Mouse (Mus musculus): ENCODE results near the gene Sik1. TPM values are rescaled to one million over a fixed set of nuclear protein-coding genes. Genes with fewer than 3 reads are reported as not detected.

Sik1 gene
- polyA plus RNA-seq, 2 experiments: 19.9 to 26.9 TPM

DNA sequence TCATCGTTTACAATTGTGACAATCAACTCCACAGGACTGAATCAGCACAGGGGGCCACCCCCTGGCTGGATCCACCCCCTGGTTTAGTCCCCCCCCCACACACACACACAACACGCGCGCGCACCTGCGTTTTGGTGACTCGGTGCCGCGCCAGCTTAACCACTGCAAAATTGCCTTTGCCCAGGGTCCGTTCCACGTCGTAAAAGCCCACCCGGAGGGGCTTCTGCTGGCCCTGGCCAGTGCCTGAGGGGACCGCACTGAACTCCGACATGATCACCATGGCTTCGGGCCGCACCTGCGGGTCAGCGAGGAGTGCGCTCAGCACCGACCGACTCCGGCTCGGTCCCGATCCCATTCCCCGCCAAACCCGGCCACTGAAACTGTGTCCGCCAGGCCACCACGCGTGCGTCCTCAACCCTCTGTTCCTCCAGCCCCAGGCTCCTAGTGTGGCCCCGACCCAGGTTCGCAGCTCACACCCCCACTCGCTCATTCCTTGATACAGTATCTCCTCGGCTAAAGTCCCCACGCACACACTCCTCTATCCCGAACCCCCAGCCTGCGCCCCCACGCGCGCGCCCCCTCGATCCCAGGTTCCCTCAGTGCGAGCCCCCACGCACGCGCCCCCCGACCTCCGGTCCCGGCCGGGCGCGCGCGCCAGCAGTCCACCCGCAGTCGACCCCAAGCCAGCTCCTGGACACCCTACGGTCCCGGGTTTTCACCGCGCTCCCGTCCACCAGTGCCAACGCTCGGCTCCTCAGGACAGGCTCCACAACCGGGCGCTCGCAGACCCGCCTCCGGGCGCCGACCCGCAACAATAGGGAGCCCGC is 621 bp downstream of the Sik1 start:
- Histone ChIP-seq H3K27me3 (ENCODE audit: control insufficient read depth, insufficient read depth, low read length) (no peaks in the 10 kb centered on the region), H3K4me3 (replicated peaks; ENCODE audit: low read length) (peak overlapping the region; percentile 91), H3K4me2 (replicated peaks; ENCODE audit: low read depth, low read length, severe bottlenecking) (peak overlapping the region; percentile 88), H3K9me3 (ENCODE audit: control insufficient read depth, low read length) (no peaks in the 10 kb centered on the region), H3K27ac (replicated peaks; ENCODE audit: low read depth, low read length) (peak overlapping the region; percentile 55), H3K9ac (ENCODE audit: low read depth, low read length, severe bottlenecking) (peak overlapping the region; percentile 81), H3K36me3 (ENCODE audit: control insufficient read depth, insufficient read depth, low read length) (peaks cover 16% of the 10 kb centered on the region), H3K4me1 (ENCODE audit: control insufficient read depth, insufficient read depth, low read length) (peaks cover 22% of the 10 kb centered on the region)
- WGBS: under 1% methylated on average over 54 of the region's 73 CpGs
- TF ChIP-seq POLR2A (IDR thresholded peaks at IDR 0.05; ENCODE audit: borderline replicate concordance, extremely low read depth, insufficient read depth, insufficient read length): no peak
- DNase-seq (ENCODE audit: low spot score): peak; percentile 41
- peak; percentile 28; the same call in 1 of the 2 replicates for ATAC-seq (ENCODE audit: low FRiP score, low read depth)

DNA sequence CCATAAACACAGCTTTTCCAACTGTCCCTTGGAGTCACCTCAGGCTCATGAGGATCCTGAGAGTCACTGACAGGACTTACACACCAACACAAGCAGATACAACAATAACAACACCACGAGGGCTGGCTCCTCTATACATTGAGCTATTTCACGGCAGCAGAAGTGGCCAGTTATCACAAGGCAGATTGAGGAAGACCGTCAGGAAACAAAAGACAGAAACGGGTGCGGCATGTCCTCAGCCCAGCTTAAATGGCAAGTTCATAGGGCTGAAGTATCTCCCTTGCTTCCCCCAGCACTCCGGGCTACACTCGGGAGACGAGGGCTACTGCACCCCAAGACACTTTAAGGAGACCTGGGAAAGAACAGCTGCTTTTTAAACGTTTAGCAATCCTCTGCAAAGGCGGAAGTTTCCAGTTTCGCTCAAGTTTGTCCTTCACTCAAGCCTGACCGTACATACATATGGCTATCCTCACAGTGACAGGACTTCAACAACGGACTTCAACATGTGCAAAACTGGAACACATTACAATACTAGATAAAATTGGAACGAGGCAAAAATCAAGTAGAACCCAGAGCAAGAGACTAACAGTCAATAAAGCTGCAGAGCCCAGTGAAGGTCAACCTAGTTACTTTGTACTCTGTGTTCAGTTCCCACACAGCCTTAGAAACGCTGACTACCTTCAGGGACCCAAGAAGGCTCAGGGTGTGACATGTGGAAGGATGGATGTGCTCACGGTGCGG is 2.0 kb downstream of the Sik1 start:
- H3K9ac ChIP-seq (ENCODE audit: low read depth, low read length, severe bottlenecking): peak overlapping the region; percentile 36
- WGBS: 66% methylated on average over 17 of the region's 17 CpGs
- H3K27me3 ChIP-seq (ENCODE audit: control insufficient read depth, insufficient read depth, low read length): no peaks in the 10 kb centered on the region
- peak overlapping the region; percentile 22 for H3K4me3 ChIP-seq (replicated peaks; ENCODE audit: low read length)
- H3K9me3 ChIP-seq (ENCODE audit: control insufficient read depth, low read length): no peaks in the 10 kb centered on the region
- no peak overlapping the region for H3K27ac ChIP-seq (replicated peaks; ENCODE audit: low read depth, low read length)
- H3K4me1 ChIP-seq (ENCODE audit: control insufficient read depth, insufficient read depth, low read length): peaks cover 22% of the 10 kb centered on the region
- ATAC-seq (ENCODE audit: low FRiP score, low read depth) (no peak), DNase-seq (ENCODE audit: low spot score) (no peak)
- peak overlapping the region; percentile 88 for H3K4me2 ChIP-seq (replicated peaks; ENCODE audit: low read depth, low read length, severe bottlenecking)
- H3K36me3 ChIP-seq (ENCODE audit: control insufficient read depth, insufficient read depth, low read length): peaks cover 30% of the 10 kb centered on the region
- no peak for TF ChIP-seq POLR2A (IDR thresholded peaks at IDR 0.05; ENCODE audit: borderline replicate concordance, extremely low read depth, insufficient read depth, insufficient read length)

- no peak for TF ChIP-seq POLR2A (IDR thresholded peaks at IDR 0.05; ENCODE audit: borderline replicate concordance, extremely low read depth, insufficient read depth, insufficient read length)
- ATAC-seq (ENCODE audit: low FRiP score, low read depth): no peak
- H3K27ac ChIP-seq (replicated peaks; ENCODE audit: low read depth, low read length): no peak overlapping the region
- no peaks in the 10 kb centered on the region for H3K9me3 ChIP-seq (ENCODE audit: control insufficient read depth, low read length)
- peak overlapping the region; percentile 36; the same call in 1 of the 2 replicates for H3K9ac ChIP-seq (ENCODE audit: low read depth, low read length, severe bottlenecking)
- peak overlapping the region; percentile 22 for H3K4me3 ChIP-seq (replicated peaks; ENCODE audit: low read length)
- H3K4me2 ChIP-seq (replicated peaks; ENCODE audit: low read depth, low read length, severe bottlenecking): peak overlapping the region; percentile 88
- peaks cover 22% of the 10 kb centered on the region for H3K4me1 ChIP-seq (ENCODE audit: control insufficient read depth, insufficient read depth, low read length)
- peaks cover 37% of the 10 kb centered on the region for H3K36me3 ChIP-seq (ENCODE audit: control insufficient read depth, insufficient read depth, low read length)
- H3K27me3 ChIP-seq (ENCODE audit: control insufficient read depth, insufficient read depth, low read length): no peaks in the 10 kb centered on the region
- no peak for DNase-seq (ENCODE audit: low spot score)
- WGBS: 66% methylated on average over 12 of the region's 12 CpGs
Observed at GRCm38 (mm10) chr17:31852782-31853447, 2.7 kb downstream of the Sik1 start.

DNA sequence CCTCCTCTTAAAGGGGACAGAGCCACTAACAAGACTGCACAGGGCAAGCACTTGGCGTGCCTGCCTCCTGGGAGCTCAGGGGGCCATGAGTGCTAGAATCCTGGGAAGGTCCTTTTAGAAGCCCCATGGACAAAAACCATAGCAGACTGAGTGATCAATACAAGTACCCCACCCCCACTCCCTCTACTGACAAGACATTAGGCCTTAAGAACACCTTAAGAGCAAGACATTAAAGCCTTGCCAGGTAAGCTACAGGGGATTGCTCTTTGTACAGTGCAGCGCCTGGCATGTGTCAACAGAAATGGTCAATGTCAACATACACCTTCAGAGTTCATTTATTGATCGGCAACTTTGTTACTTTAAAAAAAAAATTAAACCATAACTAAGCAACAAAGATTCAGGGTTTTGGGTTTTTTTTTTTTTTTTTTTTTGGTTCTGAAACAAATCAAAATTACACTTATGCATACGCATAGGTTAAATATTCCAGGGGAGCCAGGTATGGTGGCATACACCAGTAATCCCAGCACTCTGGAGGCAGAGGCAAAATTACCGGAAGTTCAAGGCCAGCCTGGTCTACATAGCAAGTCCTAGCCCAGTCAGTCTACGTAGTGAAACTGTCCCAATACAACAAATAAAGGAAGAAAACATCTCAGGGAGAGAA is 3.7 kb downstream of the Sik1 start:
- Histone ChIP-seq H3K4me3 (replicated peaks; ENCODE audit: low read length) (no peak overlapping the region), H3K9ac (ENCODE audit: low read depth, low read length, severe bottlenecking) (no peak overlapping the region), H3K9me3 (ENCODE audit: control insufficient read depth, low read length) (no peaks in the 10 kb centered on the region), H3K4me2 (replicated peaks; ENCODE audit: low read depth, low read length, severe bottlenecking) (no peak overlapping the region), H3K27ac (replicated peaks; ENCODE audit: low read depth, low read length) (no peak overlapping the region), H3K36me3 (ENCODE audit: control insufficient read depth, insufficient read depth, low read length) (peaks cover 46% of the 10 kb centered on the region), H3K4me1 (ENCODE audit: control insufficient read depth, insufficient read depth, low read length) (peaks cover 20% of the 10 kb centered on the region), H3K27me3 (ENCODE audit: control insufficient read depth, insufficient read depth, low read length) (no peaks in the 10 kb centered on the region)
- DNase-seq (ENCODE audit: low spot score): no peak
- no peak for ATAC-seq (ENCODE audit: low FRiP score, low read depth)
- WGBS: 84% methylated on average over 6 of the region's 6 CpGs
- TF ChIP-seq POLR2A (IDR thresholded peaks at IDR 0.05; ENCODE audit: borderline replicate concordance, extremely low read depth, insufficient read depth, insufficient read length): no peak

Measured in limb, embryonic 14.5 days (tissue).